Mouse (Mus musculus) bone marrow, adult 2 months (tissue): ENCODE measurements around the gene Stim2.

ENCODE experiments used
- CTCF ChIP-seq: fragments of 200-500 bp; IDR thresholded peaks from 2 replicates; pipeline ENCODE4 v1.5.1; 2011; ENCODE audit warnings: low read length, control low read depth; ENCODE audit not compliant: control insufficient read depth, insufficient read depth
- POLR2A ChIP-seq: fragments of 200-500 bp; IDR thresholded peaks from 2 replicates; pipeline ENCODE4 v1.6.1; 2011; ENCODE audit warnings: low read depth, mild to moderate bottlenecking, control low read depth, low read length, borderline replicate concordance; ENCODE audit not compliant: control insufficient read depth

DNA sequence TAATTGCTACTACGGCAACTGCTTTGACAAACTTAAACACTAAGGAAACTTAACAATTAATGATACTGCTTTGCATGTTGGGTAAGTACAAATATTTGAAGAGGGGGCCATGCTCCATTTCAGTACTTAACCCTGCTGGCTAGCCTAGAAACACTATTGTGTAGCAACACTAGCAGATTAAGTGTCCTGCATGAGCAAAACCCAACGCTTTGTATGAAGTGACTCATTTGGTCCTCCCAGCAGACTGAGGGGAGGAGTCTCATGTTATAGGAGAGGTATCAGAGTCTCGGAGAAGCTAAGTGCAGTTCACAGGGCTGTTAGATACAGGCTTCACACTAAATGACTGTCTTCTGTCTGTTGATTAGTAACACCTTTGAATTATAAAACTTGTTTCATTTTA, 26.3 kb downstream of the Stim2 start:
- TF ChIP-seq POLR2A, result no peak
- no peak for TF ChIP-seq CTCF
